Mouse (Mus musculus) frontal cortex, postnatal 10 days (tissue): ENCODE measurements around the gene Pfkm.
A peak's percentile ranks its signal among the peaks of the same experiment; 100 is the strongest.

Experiments
- DNase-seq, 2 experiments: peaks; one replicate each; pipeline ENCODE4 v3.0.0; 2022; ENCODE audit warnings: low spot score in 2 of 2, mixed read lengths in 1 of 2

The Pfkm gene

GRCm38 (mm10) chr15:98098519-98098918, 6.1 kb downstream of the Pfkm start:
- DNase-seq = no peak

GRCm38 (mm10) chr15:98102401-98102800, 10.0 kb downstream of the Pfkm start:
- DNase-seq = no peak

- no peak for DNase-seq
Measured at GRCm38 (mm10) chr15:98106506-98106905, 14.1 kb downstream of the Pfkm start.

- DNase-seq = no peak
Measured at GRCm38 (mm10) chr15:98107230-98107629, 14.8 kb downstream of the Pfkm start.

- no peak for DNase-seq
Measured at GRCm38 (mm10) chr15:98107703-98108296, 15.4 kb downstream of the Pfkm start.

GRCm38 (mm10) chr15:98108297-98109152, 16.1 kb downstream of the Pfkm start:
- peak; percentile 83 for DNase-seq

GRCm38 (mm10) chr15:98111791-98112190, 19.4 kb downstream of the Pfkm start:
- no peak for DNase-seq

- no peak for DNase-seq
Measured at GRCm38 (mm10) chr15:98114098-98114851, 21.9 kb downstream of the Pfkm start.

- DNase-seq = no peak
Measured at GRCm38 (mm10) chr15:98114852-98115778, 22.7 kb downstream of the Pfkm start.

GRCm38 (mm10) chr15:98115779-98116163, 23.4 kb downstream of the Pfkm start:
- no peak for DNase-seq

- DNase-seq = no peak
Measured at GRCm38 (mm10) chr15:98116287-98116686, 23.9 kb downstream of the Pfkm start.

GRCm38 (mm10) chr15:98119363-98119762, 27.0 kb downstream of the Pfkm start:
- DNase-seq = no peak

- no peak for DNase-seq
Measured at GRCm38 (mm10) chr15:98120831-98121230, 28.4 kb downstream of the Pfkm start.

- no peak for DNase-seq
Measured at GRCm38 (mm10) chr15:98131001-98131400, 38.6 kb downstream of the Pfkm start.

- DNase-seq = no peak
Measured at GRCm38 (mm10) chr15:98131451-98131850, 39.1 kb downstream of the Pfkm start.

GRCm38 (mm10) chr15:98131942-98132655, 39.7 kb downstream of the Pfkm start:
- no peak for DNase-seq

- DNase-seq = no peak
Measured at GRCm38 (mm10) chr15:98133471-98133870, 41.1 kb downstream of the Pfkm start.

- no peak for DNase-seq
Measured at GRCm38 (mm10) chr15:98134034-98134433, 41.6 kb downstream of the Pfkm start.

GRCm38 (mm10) chr15:98134666-98135065, 42.3 kb downstream of the Pfkm start:
- DNase-seq = no peak

GRCm38 (mm10) chr15:98135671-98136070, 43.3 kb downstream of the Pfkm start:
- no peak for DNase-seq

- DNase-seq = no peak
Measured at GRCm38 (mm10) chr15:98136871-98137270, 44.5 kb downstream of the Pfkm start.
